Mouse (Mus musculus): Measurements from ENCODE around the gene Fndc3a.

Fndc3a gene

GRCm38 (mm10) chr14:72532028-72532917 lies 177.5 kb downstream of the Fndc3a start:
- no peak for DNase-seq

- DNase-seq = no peak
Observed at GRCm38 (mm10) chr14:72527126-72527525, 182.7 kb downstream of the Fndc3a start.

- no peak for DNase-seq
Observed at GRCm38 (mm10) chr14:72519561-72519960, 190.2 kb downstream of the Fndc3a start.

GRCm38 (mm10) chr14:72518786-72519185 lies 191.0 kb downstream of the Fndc3a start:
- no peak for DNase-seq

- DNase-seq = peak; percentile 8
Observed at GRCm38 (mm10) chr14:72516376-72516775, 193.4 kb downstream of the Fndc3a start.

GRCm38 (mm10) chr14:72506723-72507420 lies 202.9 kb downstream of the Fndc3a start:
- no peak for DNase-seq

- no peak for DNase-seq
Observed at GRCm38 (mm10) chr14:72506018-72506722, 203.6 kb downstream of the Fndc3a start.

GRCm38 (mm10) chr14:72504985-72505384 lies 204.8 kb downstream of the Fndc3a start:
- DNase-seq = no peak

GRCm38 (mm10) chr14:72503241-72503640 lies 206.6 kb downstream of the Fndc3a start:
- DNase-seq = no peak

- no peak for DNase-seq
Observed at GRCm38 (mm10) chr14:72493775-72494174, 216.0 kb downstream of the Fndc3a start.

- no peak for DNase-seq
Observed at GRCm38 (mm10) chr14:72491738-72492137, 218.1 kb downstream of the Fndc3a start, which contains the start of gene Gm9195. Gene Gm9195 (minus strand): TSS chr14:72491838.

GRCm38 (mm10) chr14:72490367-72490766 lies 219.4 kb downstream of the Fndc3a start:
- no peak for DNase-seq
